Mouse (Mus musculus): ENCODE measurements at regions not wholly inside any gene's neighbourhood (a gene's known extent, or its start where the extent isn't known, plus 50 kb on each side); places are given as distances from the start of the nearest gene placed in this dataset.

- no peak for ATAC-seq
- Histone ChIP-seq H3K4me2 (ENCODE audit: low read length) (no peak overlapping the region), H3K4me1 (ENCODE audit: control insufficient read depth, insufficient read depth, low read length) (no peaks in the 10 kb centered on the region), H3K27ac (ENCODE audit: low read length) (no peak overlapping the region), H3K27me3 (ENCODE audit: control insufficient read depth, insufficient read depth, low read depth, low read length) (no peaks in the 10 kb centered on the region), H3K9me3 (replicated peaks; ENCODE audit: control insufficient read depth, low read length, poor library complexity, severe bottlenecking) (peaks cover 3% of the 10 kb centered on the region; the same call in 1 of the 2 replicates), H3K4me3 (ENCODE audit: low read depth, low read length) (no peak overlapping the region), H3K9ac (ENCODE audit: low read depth, low read length) (no peak overlapping the region), H3K36me3 (ENCODE audit: control insufficient read depth, insufficient read depth, low read length) (no peaks in the 10 kb centered on the region)
- WGBS = 80% methylated on average over 4 of the region's 4 CpGs
These were observed 666.1 kb upstream of the 3110018I06Rik start for GRCm38 (mm10) chr12:106822311-106822710.

- H3K27me3 ChIP-seq (ENCODE audit: control insufficient read depth, insufficient read depth, low read depth, low read length) = no peaks in the 10 kb centered on the region
- no peak overlapping the region for H3K4me2 ChIP-seq (ENCODE audit: low read length)
- ATAC-seq = no peak
- peaks cover 12% of the 10 kb centered on the region for H3K4me1 ChIP-seq (ENCODE audit: control insufficient read depth, insufficient read depth, low read length)
- H3K9ac ChIP-seq (ENCODE audit: low read depth, low read length) = no peak overlapping the region
- H3K9me3 ChIP-seq (replicated peaks; ENCODE audit: control insufficient read depth, low read length, poor library complexity, severe bottlenecking) = no peaks in the 10 kb centered on the region
- WGBS = 19% methylated on average over 3 of the region's 3 CpGs
- H3K27ac ChIP-seq (ENCODE audit: low read length) = peak overlapping the region; percentile 29; the same call in 1 of the 2 replicates
- no peaks in the 10 kb centered on the region for H3K36me3 ChIP-seq (ENCODE audit: control insufficient read depth, insufficient read depth, low read length)
- no peak overlapping the region for H3K4me3 ChIP-seq (ENCODE audit: low read depth, low read length)
These were observed 659.9 kb upstream of the 3110018I06Rik start for GRCm38 (mm10) chr12:106828542-106828941.

DNA sequence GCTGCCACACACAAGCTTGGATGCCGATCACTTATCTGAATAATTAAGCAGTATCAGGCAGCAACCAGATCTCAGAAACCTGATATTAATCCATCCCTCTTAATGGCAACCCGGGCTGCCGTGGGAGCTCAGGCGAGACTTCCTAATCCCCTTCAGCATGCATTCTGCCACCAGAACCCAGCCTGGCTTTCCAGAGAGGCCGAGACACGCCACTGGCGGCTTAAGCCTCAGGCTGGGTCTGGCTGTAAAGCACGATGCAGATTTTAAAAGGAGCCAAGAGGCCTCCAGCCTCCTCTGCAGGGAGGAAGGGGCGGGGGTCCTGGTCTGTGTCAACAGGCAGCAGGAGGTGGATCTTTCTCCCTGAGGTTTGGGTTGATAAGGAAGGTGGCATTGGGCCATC, 659.1 kb upstream of the 3110018I06Rik start:
- Histone ChIP-seq H3K9me3 (replicated peaks; ENCODE audit: control insufficient read depth, low read length, poor library complexity, severe bottlenecking) (no peaks in the 10 kb centered on the region), H3K9ac (ENCODE audit: low read depth, low read length) (no peak overlapping the region), H3K27ac (ENCODE audit: low read length) (peak overlapping the region; percentile 24; the same call in 1 of the 2 replicates), H3K36me3 (ENCODE audit: control insufficient read depth, insufficient read depth, low read length) (no peaks in the 10 kb centered on the region), H3K4me2 (ENCODE audit: low read length) (no peak overlapping the region), H3K27me3 (ENCODE audit: control insufficient read depth, insufficient read depth, low read depth, low read length) (no peaks in the 10 kb centered on the region), H3K4me1 (ENCODE audit: control insufficient read depth, insufficient read depth, low read length) (peaks cover 12% of the 10 kb centered on the region), H3K4me3 (ENCODE audit: low read depth, low read length) (no peak overlapping the region)
- ATAC-seq = peak; percentile 42; the same call in 1 of the 2 replicates
- WGBS = 7% methylated on average over 9 of the region's 9 CpGs

DNA sequence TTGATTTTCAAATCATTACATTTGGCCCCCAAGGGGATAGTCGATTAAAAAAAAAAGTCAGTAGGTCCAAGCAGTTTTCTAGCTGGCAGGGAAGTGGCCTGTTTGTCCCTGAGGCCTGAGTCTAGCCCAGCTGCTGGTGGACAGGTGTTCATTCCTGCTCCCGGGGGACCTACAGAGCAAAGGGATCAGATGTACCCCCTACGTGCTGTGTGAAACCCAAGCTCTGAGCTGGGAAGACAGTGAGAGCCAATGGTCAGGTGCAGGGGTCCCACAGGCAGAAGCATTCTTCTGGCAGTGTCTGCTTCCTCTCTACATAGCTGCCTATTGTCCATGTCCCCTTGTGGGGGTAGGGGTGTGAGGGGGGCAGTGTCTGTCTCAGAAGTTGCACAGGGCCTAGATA, 653.2 kb upstream of the 3110018I06Rik start:
- H3K4me2 ChIP-seq (ENCODE audit: low read length) = no peak overlapping the region
- no peaks in the 10 kb centered on the region for H3K27me3 ChIP-seq (ENCODE audit: control insufficient read depth, insufficient read depth, low read depth, low read length)
- H3K4me1 ChIP-seq (ENCODE audit: control insufficient read depth, insufficient read depth, low read length) = 0 out of 2 replicates have a peak, but pooled peaks cover 4% of the 10 kb centered on the region
- no peak overlapping the region for H3K4me3 ChIP-seq (ENCODE audit: low read depth, low read length)
- no peaks in the 10 kb centered on the region for H3K9me3 ChIP-seq (replicated peaks; ENCODE audit: control insufficient read depth, low read length, poor library complexity, severe bottlenecking)
- no peaks in the 10 kb centered on the region for H3K36me3 ChIP-seq (ENCODE audit: control insufficient read depth, insufficient read depth, low read length)
- no peak for ATAC-seq
- 74% methylated on average over 3 of the region's 3 CpGs for WGBS
- H3K9ac ChIP-seq (ENCODE audit: low read depth, low read length) = no peak overlapping the region
- no peak overlapping the region for H3K27ac ChIP-seq (ENCODE audit: low read length)

DNA sequence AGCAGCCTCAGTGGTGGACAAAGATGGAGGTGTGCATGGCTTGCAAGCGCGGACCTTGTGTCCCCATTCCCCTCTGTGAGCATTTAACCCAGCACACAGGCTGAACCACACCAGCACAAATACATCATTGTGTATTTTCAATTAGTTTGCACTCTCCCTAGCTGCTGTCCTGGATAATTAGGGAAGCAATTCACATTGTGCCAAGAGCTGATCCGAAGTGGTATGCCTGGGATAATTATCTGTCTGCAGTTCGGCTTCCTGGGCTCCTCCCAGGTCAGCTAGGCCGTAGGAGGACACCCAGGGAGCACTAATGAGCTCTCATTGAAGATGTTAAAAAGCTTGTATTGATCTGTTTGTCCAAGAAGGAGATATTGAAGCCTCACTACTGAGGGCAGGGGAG, 648.8 kb upstream of the 3110018I06Rik start:
- Histone ChIP-seq H3K4me1 (ENCODE audit: control insufficient read depth, insufficient read depth, low read length) (peaks cover 16% of the 10 kb centered on the region), H3K4me3 (ENCODE audit: low read depth, low read length) (no peak overlapping the region), H3K4me2 (ENCODE audit: low read length) (no peak overlapping the region), H3K36me3 (ENCODE audit: control insufficient read depth, insufficient read depth, low read length) (no peaks in the 10 kb centered on the region), H3K27ac (ENCODE audit: low read length) (no peak overlapping the region), H3K9ac (ENCODE audit: low read depth, low read length) (no peak overlapping the region), H3K9me3 (replicated peaks; ENCODE audit: control insufficient read depth, low read length, poor library complexity, severe bottlenecking) (no peaks in the 10 kb centered on the region), H3K27me3 (ENCODE audit: control insufficient read depth, insufficient read depth, low read depth, low read length) (no peaks in the 10 kb centered on the region)
- 19% methylated on average over 5 of the region's 5 CpGs for WGBS
- no peak for ATAC-seq

- ATAC-seq = no peak
- 41% methylated on average over 9 of the region's 9 CpGs for WGBS
These were observed 648.2 kb upstream of the 3110018I06Rik start for GRCm38 (mm10) chr12:106840150-106840651.

GRCm38 (mm10) chr12:106841996-106842395, 646.4 kb upstream of the 3110018I06Rik start:
- ATAC-seq = no peak
- WGBS = 54% methylated on average over 8 of the region's 8 CpGs
- Histone ChIP-seq H3K4me3 (ENCODE audit: low read depth, low read length) (no peak overlapping the region), H3K9me3 (replicated peaks; ENCODE audit: control insufficient read depth, low read length, poor library complexity, severe bottlenecking) (no peaks in the 10 kb centered on the region), H3K4me2 (ENCODE audit: low read length) (no peak overlapping the region), H3K4me1 (ENCODE audit: control insufficient read depth, insufficient read depth, low read length) (peaks cover 16% of the 10 kb centered on the region), H3K27ac (ENCODE audit: low read length) (no peak overlapping the region), H3K9ac (ENCODE audit: low read depth, low read length) (no peak overlapping the region), H3K27me3 (ENCODE audit: control insufficient read depth, insufficient read depth, low read depth, low read length) (no peaks in the 10 kb centered on the region), H3K36me3 (ENCODE audit: control insufficient read depth, insufficient read depth, low read length) (no peaks in the 10 kb centered on the region)

More at GRCm38 (mm10) chr12:106840150-106840651, 648.2 kb upstream of the 3110018I06Rik start:
- H3K4me1 ChIP-seq (ENCODE audit: control insufficient read depth, insufficient read depth, low read length) = peaks cover 16% of the 10 kb centered on the region
- no peak overlapping the region for H3K27ac ChIP-seq (ENCODE audit: low read length)
- H3K27me3 ChIP-seq (ENCODE audit: control insufficient read depth, insufficient read depth, low read depth, low read length) = no peaks in the 10 kb centered on the region
- H3K36me3 ChIP-seq (ENCODE audit: control insufficient read depth, insufficient read depth, low read length) = no peaks in the 10 kb centered on the region
- H3K4me3 ChIP-seq (ENCODE audit: low read depth, low read length) = no peak overlapping the region
- H3K4me2 ChIP-seq (ENCODE audit: low read length) = no peak overlapping the region
- no peak overlapping the region for H3K9ac ChIP-seq (ENCODE audit: low read depth, low read length)
- H3K9me3 ChIP-seq (replicated peaks; ENCODE audit: control insufficient read depth, low read length, poor library complexity, severe bottlenecking) = no peaks in the 10 kb centered on the region

GRCm38 (mm10) chr12:106842396-106842795, 646.0 kb upstream of the 3110018I06Rik start:
- 42% methylated on average over 8 of the region's 8 CpGs for WGBS
- ATAC-seq = no peak
- Histone ChIP-seq H3K4me2 (ENCODE audit: low read length) (no peak overlapping the region), H3K27ac (ENCODE audit: low read length) (no peak overlapping the region), H3K36me3 (ENCODE audit: control insufficient read depth, insufficient read depth, low read length) (no peaks in the 10 kb centered on the region), H3K9ac (ENCODE audit: low read depth, low read length) (no peak overlapping the region), H3K9me3 (replicated peaks; ENCODE audit: control insufficient read depth, low read length, poor library complexity, severe bottlenecking) (no peaks in the 10 kb centered on the region), H3K27me3 (ENCODE audit: control insufficient read depth, insufficient read depth, low read depth, low read length) (no peaks in the 10 kb centered on the region), H3K4me1 (ENCODE audit: control insufficient read depth, insufficient read depth, low read length) (peaks cover 16% of the 10 kb centered on the region), H3K4me3 (ENCODE audit: low read depth, low read length) (no peak overlapping the region)

GRCm38 (mm10) chr12:106851666-106852065, 636.8 kb upstream of the 3110018I06Rik start:
- no peak overlapping the region for H3K4me3 ChIP-seq (ENCODE audit: low read depth, low read length)
- H3K27ac ChIP-seq (ENCODE audit: low read length) = no peak overlapping the region
- no peak for ATAC-seq
- WGBS = 79% methylated on average over 4 of the region's 4 CpGs
- H3K27me3 ChIP-seq (ENCODE audit: control insufficient read depth, insufficient read depth, low read depth, low read length) = no peaks in the 10 kb centered on the region
- H3K4me1 ChIP-seq (ENCODE audit: control insufficient read depth, insufficient read depth, low read length) = no peaks in the 10 kb centered on the region
- no peak overlapping the region for H3K4me2 ChIP-seq (ENCODE audit: low read length)
- H3K9me3 ChIP-seq (replicated peaks; ENCODE audit: control insufficient read depth, low read length, poor library complexity, severe bottlenecking) = no peaks in the 10 kb centered on the region
- no peaks in the 10 kb centered on the region for H3K36me3 ChIP-seq (ENCODE audit: control insufficient read depth, insufficient read depth, low read length)
- H3K9ac ChIP-seq (ENCODE audit: low read depth, low read length) = no peak overlapping the region

All from midbrain, embryonic 16.5 days (tissue).